Mouse (Mus musculus): ENCODE results near the gene Anks3.
A peak's percentile ranks its signal among the peaks of the same experiment; 100 is the strongest.

Gene Anks3

GRCm38 (mm10) chr16:4965392-4966129 lies 1.6 kb upstream of the Anks3 start:
- DNase-seq: peak; percentile 48

GRCm38 (mm10) chr16:4964731-4965391 lies 856 bp upstream of the Anks3 start:
- no peak for DNase-seq

DNA sequence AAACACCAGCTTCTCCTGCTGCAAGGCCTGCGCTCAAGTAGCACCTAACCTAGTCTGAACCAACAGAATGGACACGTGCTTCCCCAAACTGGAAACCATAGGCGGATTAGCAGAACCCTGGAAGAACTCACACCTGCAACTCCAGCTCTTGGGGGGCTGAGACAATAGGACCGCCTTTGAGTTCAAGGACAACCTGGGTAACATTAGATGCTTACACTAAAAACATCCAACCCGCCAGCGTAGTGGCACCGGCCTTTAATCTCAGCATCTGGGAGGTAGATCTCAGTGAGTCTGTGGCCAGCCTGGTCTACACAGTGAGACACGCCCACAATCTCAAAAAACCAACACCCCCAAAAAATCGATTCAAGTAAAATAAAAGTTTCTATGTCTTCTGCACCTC lies 659 bp downstream of the Anks3 start:
- no peak for DNase-seq

DNA sequence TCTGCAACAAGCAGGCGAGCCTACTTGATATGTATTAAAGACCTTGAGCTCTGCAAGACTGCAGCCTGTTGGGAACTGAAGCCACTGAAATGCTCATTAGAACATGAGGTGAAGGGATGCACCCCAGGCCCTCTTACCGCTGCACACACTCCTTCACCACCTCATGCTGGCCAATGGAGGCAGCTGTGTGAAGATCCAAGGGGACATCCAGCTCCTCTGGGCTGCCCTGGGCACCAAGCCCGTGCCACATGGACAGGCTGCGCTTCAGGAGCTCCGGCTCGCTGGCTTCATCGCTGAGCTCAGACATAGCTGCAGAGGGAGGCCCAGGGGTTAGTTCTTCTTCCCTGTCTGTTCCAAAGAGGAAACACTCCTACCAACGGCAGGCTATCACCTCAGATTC lies 3.7 kb downstream of the Anks3 start:
- no peak for DNase-seq

DNA sequence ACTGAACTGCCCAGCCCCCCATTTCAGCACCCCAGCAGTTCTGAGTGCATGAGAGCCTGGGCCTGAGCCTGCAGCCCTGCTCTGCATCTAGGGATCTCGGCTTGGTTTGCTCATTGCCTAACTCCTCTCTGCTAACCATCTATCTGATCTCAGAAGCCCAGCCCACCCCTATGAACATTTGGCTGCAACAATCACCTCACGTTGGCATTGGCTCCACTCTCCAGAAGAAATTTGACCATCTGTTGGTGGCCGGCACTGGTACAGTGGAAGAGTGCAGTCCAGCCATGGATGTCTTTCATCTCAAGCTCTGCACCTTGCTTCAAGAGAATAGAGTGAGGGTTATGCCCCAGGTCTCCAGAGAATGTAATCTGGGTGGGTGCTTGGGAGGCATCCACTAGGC lies 6.6 kb downstream of the Anks3 start:
- DNase-seq: peak; percentile 48

- no peak for DNase-seq
Measured at GRCm38 (mm10) chr16:4956609-4957008, 7.4 kb downstream of the Anks3 start.

DNA sequence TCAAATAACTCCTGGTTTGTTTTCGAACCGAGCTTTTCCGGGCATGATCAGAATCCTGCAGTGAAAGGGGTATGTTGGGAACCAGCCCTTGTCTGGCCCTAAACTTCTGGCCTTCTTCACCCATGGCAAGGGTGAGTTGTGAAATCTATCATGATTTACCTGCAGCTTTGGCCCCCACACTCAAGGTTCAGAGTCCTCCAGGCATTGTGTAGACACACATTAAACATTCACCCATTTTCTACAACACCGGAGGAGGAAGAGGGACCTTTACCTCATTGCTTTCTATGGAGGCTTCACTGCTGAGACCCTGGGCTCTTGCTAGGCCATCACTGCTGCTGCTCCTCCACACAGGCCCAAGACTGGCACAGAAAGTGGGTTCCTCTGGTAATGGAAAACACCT lies 16.6 kb downstream of the Anks3 start:
- no peak for DNase-seq

DNA sequence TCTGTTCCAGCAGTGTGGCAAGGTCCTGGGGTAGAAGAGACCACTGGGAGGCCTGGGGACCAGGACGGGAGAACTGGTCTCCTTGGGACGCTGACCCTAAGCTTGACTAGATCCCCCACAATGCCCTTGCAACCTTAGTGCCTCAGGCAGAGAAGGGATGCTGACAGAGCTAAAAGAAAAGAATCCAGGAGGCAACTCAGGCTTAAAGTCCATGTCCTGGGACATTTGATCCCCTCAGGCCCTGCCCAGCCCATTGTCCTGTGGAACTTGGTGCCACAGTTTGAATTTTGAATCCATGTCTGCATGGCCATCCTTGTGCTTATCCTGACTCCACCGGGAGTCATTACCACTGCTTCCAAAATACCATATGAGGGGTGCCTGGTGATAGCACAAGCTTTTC lies 17.9 kb downstream of the Anks3 start:
- DNase-seq: no peak

DNA sequence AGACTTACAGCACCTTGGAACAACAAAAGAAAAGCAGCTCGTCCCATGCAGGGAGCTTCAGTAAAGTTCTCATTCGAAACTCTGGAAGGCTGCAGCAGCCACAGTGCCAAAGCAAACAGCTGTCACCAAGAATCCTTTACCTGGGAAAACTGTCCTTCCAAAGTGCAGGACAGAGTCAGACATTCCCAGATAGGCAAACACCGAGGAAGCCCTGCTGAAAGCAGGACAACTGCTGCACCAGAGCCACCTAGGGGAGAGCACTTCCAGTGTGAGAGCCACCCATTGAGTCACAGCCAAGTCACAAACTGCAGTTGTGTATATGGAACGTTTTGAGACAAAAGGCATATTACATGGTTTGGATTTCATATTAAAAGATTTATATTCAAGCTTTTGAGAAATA lies 18.6 kb downstream of the Anks3 start:
- no peak for DNase-seq

DNA sequence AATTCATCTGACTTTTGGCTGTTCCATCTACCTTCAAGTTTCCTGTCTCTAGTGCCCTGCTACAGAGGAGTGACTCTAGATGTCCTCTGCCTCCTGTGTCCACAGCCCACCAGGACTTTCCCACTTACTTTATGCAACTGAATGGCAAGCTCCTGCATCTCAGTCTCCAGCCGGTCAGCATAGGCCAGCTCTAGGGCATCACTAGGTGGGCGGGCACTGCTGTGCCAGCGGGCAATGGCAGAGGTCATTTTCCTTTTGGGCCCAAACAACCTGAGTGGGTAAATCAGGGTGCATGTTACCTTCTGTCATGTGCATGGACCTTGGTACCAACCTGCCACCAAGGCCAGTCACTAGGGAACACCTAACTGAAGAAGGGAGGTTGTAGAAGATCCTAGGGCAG lies 20.6 kb downstream of the Anks3 start:
- no peak for DNase-seq

- no peak for DNase-seq
Measured at GRCm38 (mm10) chr16:4942868-4943267, 21.1 kb downstream of the Anks3 start.

GRCm38 (mm10) chr16:4941016-4941415 lies 23.0 kb downstream of the Anks3 start:
- no peak for DNase-seq

- DNase-seq: peak; percentile 33
Measured at GRCm38 (mm10) chr16:4940311-4940850, 23.6 kb downstream of the Anks3 start.

GRCm38 (mm10) chr16:4939412-4939811 lies 24.6 kb downstream of the Anks3 start:
- no peak for DNase-seq

GRCm38 (mm10) chr16:4938989-4939388 lies 25.0 kb downstream of the Anks3 start:
- peak; percentile 94 for DNase-seq

- DNase-seq: no peak
Measured at GRCm38 (mm10) chr16:4938461-4938860, 25.5 kb downstream of the Anks3 start, which contains the start of gene Nudt16l1. Gene Nudt16l1 (plus strand): TSS chr16:4938761.

GRCm38 (mm10) chr16:4937351-4938190 lies 26.4 kb downstream of the Anks3 start:
- no peak for DNase-seq

GRCm38 (mm10) chr16:4935931-4936703 lies 27.9 kb downstream of the Anks3 start:
- no peak for DNase-seq

- DNase-seq: no peak
Measured at GRCm38 (mm10) chr16:4935430-4935829, 28.6 kb downstream of the Anks3 start.

DNA sequence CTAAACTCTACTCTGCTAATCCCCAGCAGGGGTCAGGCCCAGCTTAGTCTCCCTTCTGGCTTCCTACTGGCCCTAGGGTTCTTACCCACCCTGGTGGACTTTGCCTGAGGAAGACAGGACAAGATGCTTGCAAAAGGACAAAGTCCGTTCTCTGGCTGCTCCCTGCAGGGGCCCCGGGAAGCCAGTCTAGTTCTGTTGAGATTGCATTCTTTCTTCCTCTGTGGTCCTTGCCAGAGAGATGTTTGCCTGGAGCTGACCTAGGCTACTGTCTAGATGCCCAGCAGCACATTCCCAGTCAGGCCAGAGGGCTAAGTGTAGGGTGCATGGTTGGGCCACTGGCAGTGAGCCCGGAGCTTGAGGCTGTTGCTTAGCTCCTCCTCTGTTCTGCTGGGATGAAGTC lies 31.6 kb downstream of the Anks3 start:
- no peak for DNase-seq

GRCm38 (mm10) chr16:4928474-4928873 lies 35.5 kb downstream of the Anks3 start:
- no peak for DNase-seq

- DNase-seq: no peak
Measured at GRCm38 (mm10) chr16:4927967-4928366, 36.0 kb downstream of the Anks3 start.

GRCm38 (mm10) chr16:4923996-4924395 lies 40.0 kb downstream of the Anks3 start:
- DNase-seq: no peak
